Mouse (Mus musculus) yolk sac, embryonic 10.5 days (tissue): Measurements from ENCODE around the gene Ecsit.
A peak's percentile ranks its signal among the peaks of the same experiment; 100 is the strongest.
"Not testable (repeated sequence)": the region's sequence is repeated elsewhere in the genome, so short reads cannot be mapped to it uniquely, and the experiment has no call there.

ENCODE experiments used
- DNase-seq: peaks from one replicate; pipeline ENCODE4 v3.0.0-alpha.2; 2017; ENCODE audit warnings: low spot score

Gene Ecsit

DNA sequence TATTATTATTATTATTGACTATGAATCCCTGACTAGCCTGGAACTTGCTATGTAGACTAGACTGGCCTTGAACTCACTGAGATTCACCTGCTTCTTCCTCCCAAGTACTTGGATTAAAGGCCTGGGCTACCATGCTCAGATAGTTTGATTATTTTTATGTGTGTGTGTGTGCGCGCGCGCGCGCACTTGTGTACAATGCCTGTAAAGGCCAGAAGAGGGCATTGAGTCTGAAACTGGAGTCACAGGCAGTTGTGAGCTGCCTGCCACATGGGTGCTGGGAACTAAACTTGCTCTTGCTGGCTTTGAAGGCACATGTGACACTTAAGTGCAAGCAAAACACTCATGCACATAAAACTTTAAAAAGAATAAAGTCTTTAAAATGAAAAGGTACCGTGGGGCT is 4.0 kb upstream of the Ecsit start:
- no peak for DNase-seq

DNA sequence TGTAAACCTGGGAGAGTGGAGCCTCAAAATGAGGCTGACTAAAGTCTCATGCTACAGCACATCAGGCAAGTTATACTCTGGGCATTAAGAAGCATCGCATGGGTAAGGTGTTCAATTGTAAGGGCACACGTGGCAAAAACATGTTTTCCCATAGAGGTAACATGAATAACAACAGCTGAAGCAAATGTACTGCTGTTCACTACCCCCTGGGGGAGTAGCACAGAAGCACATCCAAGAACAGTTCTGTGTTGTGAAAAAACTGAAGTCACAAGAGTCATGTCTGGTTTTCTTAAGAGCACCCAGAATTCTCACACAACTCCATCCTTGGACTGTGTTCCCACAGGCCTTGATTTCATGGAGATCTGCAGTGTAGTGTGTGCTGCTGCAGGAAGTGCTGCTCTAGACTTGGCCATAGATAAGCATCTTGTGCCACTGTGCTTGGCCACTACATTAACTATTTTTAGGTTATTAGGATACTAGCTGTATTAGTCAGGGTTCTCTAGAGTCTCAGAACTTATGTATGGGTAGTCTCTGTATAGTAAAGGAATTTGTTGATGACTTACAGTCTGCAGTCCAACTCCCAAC is 1.9 kb upstream of the Ecsit start:
- DNase-seq = no peak

GRCm38 (mm10) chr9:22086012-22086411 is 774 bp upstream of the Ecsit start:
- DNase-seq = no peak

DNA sequence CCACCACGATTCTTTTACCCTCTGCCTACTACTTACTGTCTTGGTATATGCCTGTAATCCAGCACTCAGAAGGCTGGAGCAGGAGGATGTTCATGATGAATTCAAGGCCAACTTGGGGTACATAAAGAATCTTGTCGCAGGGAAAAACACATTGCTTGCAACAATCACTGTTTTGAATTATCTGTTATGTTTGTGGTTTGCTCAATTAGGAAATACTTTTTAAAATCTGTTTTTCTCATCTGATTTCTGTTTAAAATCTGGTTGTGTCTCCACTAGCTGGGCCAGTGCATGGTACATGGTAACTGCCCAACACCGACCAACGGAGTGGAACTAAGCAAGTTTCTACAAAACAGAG is 594 bp downstream of the Ecsit start:
- DNase-seq = no peak

GRCm38 (mm10) chr9:22076223-22076622 is 9.0 kb downstream of the Ecsit start:
- no peak for DNase-seq

GRCm38 (mm10) chr9:22075778-22076177 is 9.5 kb downstream of the Ecsit start:
- not testable (repeated sequence) for DNase-seq

GRCm38 (mm10) chr9:22072276-22072675 is 13.0 kb downstream of the Ecsit start:
- DNase-seq = no peak

- DNase-seq = peak; percentile 97
Measured at GRCm38 (mm10) chr9:22070791-22071573, 14.3 kb downstream of the Ecsit start, which contains the start of the genes Gm49318 and Zfp653. TSS of gene Gm49318 (minus strand) at chr9:22071259. TSS of gene Zfp653 (minus strand) at chr9:22071376.

DNA sequence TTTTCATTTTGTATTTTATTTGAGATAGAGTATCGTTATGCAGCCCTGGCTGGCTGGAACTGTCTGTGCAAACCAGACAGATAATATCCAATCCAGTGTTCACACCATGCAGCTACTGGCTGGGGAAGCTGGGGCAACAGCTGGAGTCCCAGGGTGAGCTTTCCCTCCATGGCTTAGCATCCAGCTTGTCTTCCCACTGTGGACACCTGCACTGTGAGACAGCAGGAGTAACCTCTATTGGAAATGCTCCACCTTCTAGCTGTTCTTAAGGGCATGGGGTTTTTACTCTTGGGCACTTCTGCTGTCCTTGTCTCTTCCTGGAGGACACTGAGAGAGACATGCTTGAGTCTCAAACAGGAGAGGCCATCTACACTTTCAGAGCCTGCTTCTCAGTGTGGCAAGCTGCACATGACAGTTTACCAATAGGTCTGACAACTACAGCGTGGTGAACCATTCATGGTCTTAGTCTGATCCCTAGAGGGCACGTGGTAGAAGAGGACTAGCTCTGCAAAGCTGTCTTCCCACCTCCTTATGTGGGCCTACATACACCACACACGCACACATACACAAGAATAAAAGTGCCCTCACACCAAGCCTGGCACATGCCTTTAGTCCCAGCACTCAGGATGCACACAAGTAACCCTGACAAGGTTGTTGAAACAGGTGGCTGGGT is 15.2 kb downstream of the Ecsit start:
- no peak for DNase-seq

DNA sequence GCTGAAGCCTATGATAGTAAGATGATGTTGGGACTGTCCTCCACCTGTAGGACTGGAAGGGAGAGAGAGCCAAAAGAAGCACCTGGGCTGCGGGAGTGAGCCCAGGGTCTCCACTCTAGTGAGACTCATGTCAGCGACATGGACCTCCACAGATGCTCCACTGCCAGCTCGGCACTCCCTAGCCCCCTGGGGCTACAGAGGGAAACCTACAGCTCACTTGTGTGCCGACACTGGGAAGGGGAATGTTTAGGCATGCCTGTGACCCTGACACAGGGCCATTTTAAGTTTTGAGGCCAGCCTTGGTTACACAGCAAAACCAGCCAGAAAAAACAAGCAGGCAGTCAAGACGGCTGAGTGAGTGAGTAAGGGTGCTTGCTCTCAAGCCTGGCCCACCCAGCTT is 18.0 kb downstream of the Ecsit start:
- no peak for DNase-seq

DNA sequence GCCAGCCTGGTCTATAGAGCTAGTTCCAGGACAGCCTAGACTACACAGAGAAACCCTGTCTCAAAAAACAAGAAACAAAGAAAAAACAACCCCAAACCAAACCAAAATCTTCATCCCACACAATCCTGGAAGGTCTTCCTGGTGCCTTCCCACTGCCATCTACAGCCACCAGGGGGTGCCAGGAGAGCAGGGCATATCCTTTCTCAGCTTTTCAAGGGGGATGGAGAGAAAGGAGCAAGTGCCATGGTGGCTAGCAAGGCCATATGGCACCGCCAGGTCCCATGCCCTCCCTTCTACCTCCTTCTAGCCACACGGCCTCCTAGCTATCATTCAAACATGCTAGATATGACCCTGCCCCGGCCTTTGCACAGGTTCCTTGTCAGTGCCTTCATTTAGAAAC is 18.8 kb downstream of the Ecsit start:
- no peak for DNase-seq

DNA sequence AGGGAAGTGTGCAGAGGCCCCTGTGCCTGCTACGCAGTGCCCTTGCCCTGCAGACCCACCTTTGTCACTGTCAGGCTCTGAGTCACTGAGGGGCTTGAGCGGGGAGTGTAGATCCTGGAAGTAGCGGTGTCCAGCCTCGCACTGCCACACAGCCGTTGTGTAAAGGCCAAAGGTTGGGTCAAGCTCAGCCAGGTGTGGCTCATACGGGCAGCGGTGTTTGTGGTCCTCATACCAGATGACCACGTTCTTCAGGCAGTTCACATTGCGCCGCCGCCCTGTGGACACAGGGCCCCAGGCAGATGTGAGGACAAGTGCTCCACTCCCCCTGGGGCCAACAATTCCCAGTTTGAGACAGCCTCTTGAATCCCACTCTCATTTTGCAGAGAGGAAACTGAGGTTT is 19.6 kb downstream of the Ecsit start:
- peak; percentile 77 for DNase-seq

DNA sequence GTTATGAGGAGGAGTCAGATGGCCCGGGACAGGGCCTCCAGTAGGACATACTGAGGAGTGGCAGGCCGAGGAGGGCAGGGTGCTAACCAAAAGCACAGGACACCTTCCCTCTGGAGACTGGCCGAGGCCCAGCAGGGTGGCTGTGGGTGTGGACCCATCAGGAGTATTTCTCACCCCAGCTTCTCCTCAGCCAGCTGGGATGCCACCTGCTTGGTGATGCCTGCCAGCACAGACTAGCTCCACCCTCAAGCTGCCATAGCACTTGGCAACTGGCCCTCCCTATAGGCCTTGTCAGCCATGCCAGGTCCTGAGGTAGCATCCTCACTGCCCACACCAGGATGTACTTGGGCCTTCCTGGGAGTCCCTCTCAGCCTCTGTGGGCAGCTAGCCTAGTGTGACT is 20.9 kb downstream of the Ecsit start:
- DNase-seq = no peak

DNA sequence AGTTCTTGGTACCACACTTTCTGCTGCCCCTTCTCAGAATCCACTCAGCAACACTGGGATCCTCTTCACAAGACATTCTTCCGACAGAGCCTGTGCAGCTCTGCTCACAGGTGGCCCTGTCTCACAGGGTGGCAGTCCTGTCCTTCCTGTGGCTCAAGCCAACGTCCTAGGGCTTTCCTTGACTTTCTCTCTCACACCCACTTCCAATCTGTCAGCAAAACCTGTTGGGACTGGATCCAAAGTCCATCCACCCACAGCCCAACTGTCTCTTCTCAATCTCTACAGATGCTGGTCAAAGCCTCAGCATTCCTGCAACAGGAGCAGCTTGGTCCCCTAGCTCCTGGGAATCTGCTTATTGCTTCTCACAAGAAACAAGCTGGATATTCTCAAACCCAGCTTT is 23.9 kb downstream of the Ecsit start:
- DNase-seq = peak; percentile 30

GRCm38 (mm10) chr9:22058011-22058424 is 27.2 kb downstream of the Ecsit start:
- no peak for DNase-seq

GRCm38 (mm10) chr9:22057031-22057517 is 28.2 kb downstream of the Ecsit start:
- DNase-seq = no peak

GRCm38 (mm10) chr9:22056303-22056910 is 28.8 kb downstream of the Ecsit start:
- DNase-seq = no peak

DNA sequence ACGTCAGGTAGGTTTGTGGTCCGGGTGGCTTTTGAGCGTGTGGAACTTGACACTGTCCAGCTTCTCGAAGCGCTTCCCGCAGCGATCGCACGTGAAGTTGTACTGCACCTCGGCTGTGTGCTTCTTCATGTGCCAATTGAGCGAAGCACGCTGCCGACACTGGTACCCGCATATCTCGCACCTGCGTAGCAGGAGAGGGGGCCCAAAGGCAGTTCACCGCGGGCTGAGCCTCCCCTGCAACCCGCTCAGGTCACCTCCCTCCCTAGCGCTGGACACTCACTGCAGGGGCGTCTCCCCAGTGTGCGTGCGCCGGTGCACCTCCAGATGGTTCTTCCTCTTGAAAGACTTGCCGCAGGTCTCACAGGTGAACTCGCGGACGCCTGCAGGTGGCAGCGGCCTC is 29.5 kb downstream of the Ecsit start:
- no peak for DNase-seq

GRCm38 (mm10) chr9:22054411-22055076 is 30.7 kb downstream of the Ecsit start:
- peak; percentile 82 for DNase-seq

DNA sequence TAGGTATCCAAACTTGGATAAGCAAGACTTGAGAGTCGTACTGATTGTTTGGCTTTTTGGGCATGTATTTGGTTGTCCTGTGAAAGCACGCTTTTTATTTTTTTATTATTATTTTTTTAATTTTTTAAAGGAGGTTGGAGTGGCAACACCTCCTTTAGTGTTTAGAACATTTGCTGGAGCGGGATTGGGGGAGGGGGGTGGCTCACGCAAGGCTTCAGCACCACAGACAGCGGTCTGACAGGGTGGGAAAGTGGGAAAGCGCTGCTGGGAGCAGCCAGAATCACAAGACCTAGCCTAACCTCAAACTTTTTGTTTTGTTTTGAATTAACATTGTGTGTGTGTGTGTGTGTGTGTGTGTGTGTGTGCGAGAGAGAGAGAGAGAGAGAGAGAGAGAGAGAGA is 31.6 kb downstream of the Ecsit start:
- peak; percentile 47 for DNase-seq

- no peak for DNase-seq
Measured at GRCm38 (mm10) chr9:22051958-22052254, 33.3 kb downstream of the Ecsit start, which contains the start of gene Elavl3. TSS of gene Elavl3 (minus strand) at chr9:22052023.
